Mouse (Mus musculus) cortical plate, adult 2 months (tissue): ENCODE measurements at regions not wholly inside any gene's neighbourhood (a gene's known extent, or its start where the extent isn't known, plus 50 kb on each side); places are given as distances from the start of the nearest gene placed in this dataset.
A peak's percentile ranks its signal among the peaks of the same experiment; 100 is the strongest.
"Not testable (repeated sequence)": the region's sequence is repeated elsewhere in the genome, so short reads cannot be mapped to it uniquely, and the experiment has no call there.

ENCODE experiments used
- H3K27ac ChIP-seq: fragments of 200-500 bp; 2 replicates; pipeline ENCODE4 v1.5.1; 2012; ENCODE audit warnings: low read length, control low read depth, inconsistent platforms; ENCODE audit not compliant: insufficient read depth
- H3K4me1 ChIP-seq: fragments of 200-500 bp; 2 replicates; pipeline ENCODE4 v1.6.1; 2011; ENCODE audit warnings: low read length; ENCODE audit not compliant: control insufficient read depth, insufficient read depth
- H3K4me3 ChIP-seq: fragments of 200-500 bp; 2 replicates; pipeline ENCODE4 v1.5.1; 2011; ENCODE audit warnings: mild to moderate bottlenecking, low read length, control low read depth; ENCODE audit not compliant: insufficient read depth
- CTCF ChIP-seq: fragments of 200-500 bp; IDR thresholded peaks from 2 replicates; pipeline ENCODE4 v1.5.1; 2011; ENCODE audit warnings: mild to moderate bottlenecking, control low read depth, low read length; ENCODE audit not compliant: insufficient read depth; ENCODE audit errors: extremely low read depth
- POLR2A ChIP-seq: fragments of 200-500 bp; IDR thresholded peaks from 2 replicates; pipeline ENCODE4 v1.6.1; 2011; ENCODE audit warnings: mild to moderate bottlenecking, low read length, control low read depth; ENCODE audit not compliant: insufficient read depth; ENCODE audit errors: extremely low read depth

DNA sequence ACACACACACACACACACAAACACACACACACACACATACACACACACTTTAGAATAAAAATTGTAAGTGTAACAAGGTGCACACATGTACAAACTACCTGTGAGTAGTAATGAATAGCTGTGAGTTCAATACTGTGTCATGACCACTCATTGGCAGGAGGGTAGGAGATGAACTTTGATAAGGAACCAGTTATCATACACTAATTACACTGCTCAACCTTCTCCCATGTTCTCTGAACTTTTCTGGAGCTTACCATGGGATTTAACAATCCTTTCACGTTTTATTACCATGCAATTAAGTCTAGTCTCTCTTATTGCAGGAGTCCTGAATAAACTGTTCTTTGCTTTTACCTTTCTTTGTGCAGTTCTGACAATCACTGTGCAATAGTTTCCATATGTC lies 638.0 kb downstream of the Pla2g4a start:
- Histone ChIP-seq H3K4me3 (no peak overlapping the region), H3K27ac (no peak overlapping the region), H3K4me1 (no peaks in the 10 kb centered on the region)
- TF ChIP-seq CTCF (no peak), POLR2A (no peak)

GRCm38 (mm10) chr1:149289725-149290124 lies 671.4 kb downstream of the Pla2g4a start:
- no peak for TF ChIP-seq POLR2A
- TF ChIP-seq CTCF = no peak
- Histone ChIP-seq H3K27ac (no peak overlapping the region), H3K4me3 (no peak overlapping the region), H3K4me1 (no peaks in the 10 kb centered on the region)

DNA sequence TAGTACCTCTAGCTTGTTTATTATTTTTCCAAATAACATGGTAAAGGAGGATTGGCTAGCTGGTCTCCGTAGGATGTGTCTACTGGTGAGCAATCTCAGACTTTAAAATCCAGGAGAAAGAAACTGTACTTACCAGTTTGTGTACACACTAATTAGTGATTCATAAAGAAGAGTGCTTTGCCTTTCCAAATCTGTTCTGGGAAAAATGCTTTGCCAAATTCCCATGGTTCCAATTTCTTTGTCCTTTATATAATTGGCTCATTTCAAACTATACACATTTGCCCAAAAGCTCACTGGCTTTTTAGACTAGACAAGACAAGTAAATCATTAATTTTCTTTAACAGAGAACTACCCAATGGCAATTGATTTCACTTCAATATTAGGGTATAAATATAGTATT lies 686.2 kb downstream of the Pla2g4a start:
- TF ChIP-seq POLR2A (no peak), CTCF (no peak)
- no peaks in the 10 kb centered on the region for H3K4me1 ChIP-seq
- no peak overlapping the region for H3K4me3 ChIP-seq
- no peak overlapping the region for H3K27ac ChIP-seq

DNA sequence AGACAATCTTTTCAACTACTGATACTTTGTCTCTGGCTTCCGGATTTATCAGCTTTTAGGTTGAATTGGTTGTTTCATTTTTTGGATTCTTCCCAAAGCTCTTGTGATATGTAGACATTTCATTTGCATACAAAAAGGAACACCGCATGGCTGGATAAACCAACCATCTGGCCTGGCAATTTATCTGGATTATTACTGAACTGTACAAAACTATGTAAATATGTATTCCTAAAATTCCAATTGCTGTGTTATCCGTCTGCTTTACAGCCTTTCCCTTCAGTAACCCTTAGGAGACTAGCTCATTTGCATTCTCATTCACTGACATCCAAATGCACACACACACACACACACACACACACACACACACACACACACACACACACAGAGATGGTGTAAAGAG lies 704.2 kb downstream of the Pla2g4a start:
- TF ChIP-seq POLR2A = no peak
- TF ChIP-seq CTCF = no peak
- Histone ChIP-seq H3K27ac (no peak overlapping the region), H3K4me1 (no peaks in the 10 kb centered on the region), H3K4me3 (no peak overlapping the region)

DNA sequence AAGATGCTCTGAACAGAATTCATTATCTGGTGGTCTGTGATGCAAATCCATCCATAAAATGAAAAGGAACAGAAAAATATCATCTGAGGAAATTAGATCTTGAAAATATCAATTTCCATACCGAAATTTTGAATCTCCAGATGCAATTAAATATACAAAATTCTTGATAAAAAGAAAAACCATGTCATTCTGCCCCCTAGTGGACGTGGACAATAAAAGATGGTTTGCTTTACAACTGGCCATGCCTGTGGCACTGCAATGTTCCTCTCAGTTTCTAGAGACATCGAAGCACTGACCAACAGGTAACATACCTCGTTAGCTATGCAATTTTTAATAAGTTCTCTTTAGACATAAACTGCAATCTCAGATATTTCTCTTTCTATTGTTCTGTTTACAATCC lies 706.9 kb downstream of the Pla2g4a start:
- TF ChIP-seq POLR2A (no peak), CTCF (peak; percentile 9; the same call in 1 of the 2 replicates)
- Histone ChIP-seq H3K4me1 (no peaks in the 10 kb centered on the region), H3K27ac (no peak overlapping the region), H3K4me3 (no peak overlapping the region)

GRCm38 (mm10) chr1:149238329-149239015 lies 722.6 kb downstream of the Pla2g4a start:
- Histone ChIP-seq H3K27ac (no peak overlapping the region), H3K4me3 (no peak overlapping the region), H3K4me1 (no peaks in the 10 kb centered on the region)
- TF ChIP-seq POLR2A = no peak
- TF ChIP-seq CTCF = no peak

- not testable (repeated sequence) for H3K4me3 ChIP-seq, H3K27ac ChIP-seq, H3K4me1 ChIP-seq
Measured at GRCm38 (mm10) chr1:149227170-149227569, 733.9 kb downstream of the Pla2g4a start.

DNA sequence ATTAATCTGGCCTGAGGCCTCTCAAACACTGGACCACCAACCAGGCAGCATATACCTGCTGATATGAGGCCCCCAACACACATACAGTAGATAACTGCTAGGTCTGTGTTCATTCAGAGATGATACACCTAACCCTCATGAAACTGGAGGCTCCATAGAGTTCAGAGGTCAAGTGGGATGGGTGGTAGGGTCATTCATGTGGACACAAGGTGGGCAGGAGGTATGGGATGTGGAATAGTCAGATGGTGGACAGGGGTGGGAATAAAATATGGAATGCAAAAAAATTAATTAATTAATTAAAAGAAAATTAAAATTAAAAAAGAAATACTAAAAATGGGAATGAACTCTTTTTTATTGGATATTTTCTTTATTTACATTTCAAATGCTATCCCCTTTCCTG lies 734.7 kb downstream of the Pla2g4a start:
- Histone ChIP-seq H3K4me1 (no peaks in the 10 kb centered on the region), H3K4me3 (no peak overlapping the region), H3K27ac (no peak overlapping the region)
- TF ChIP-seq POLR2A = no peak

- Histone ChIP-seq H3K4me1 (no peaks in the 10 kb centered on the region), H3K4me3 (no peak overlapping the region), H3K27ac (no peak overlapping the region)
- TF ChIP-seq CTCF (no peak), POLR2A (no peak)
Measured at GRCm38 (mm10) chr1:149202631-149203030, 758.5 kb downstream of the Pla2g4a start.

GRCm38 (mm10) chr1:149199284-149199683 lies 761.8 kb downstream of the Pla2g4a start:
- no peaks in the 10 kb centered on the region for H3K4me1 ChIP-seq
- TF ChIP-seq CTCF (no peak), POLR2A (no peak)
- no peak overlapping the region for H3K4me3 ChIP-seq
- H3K27ac ChIP-seq = no peak overlapping the region

DNA sequence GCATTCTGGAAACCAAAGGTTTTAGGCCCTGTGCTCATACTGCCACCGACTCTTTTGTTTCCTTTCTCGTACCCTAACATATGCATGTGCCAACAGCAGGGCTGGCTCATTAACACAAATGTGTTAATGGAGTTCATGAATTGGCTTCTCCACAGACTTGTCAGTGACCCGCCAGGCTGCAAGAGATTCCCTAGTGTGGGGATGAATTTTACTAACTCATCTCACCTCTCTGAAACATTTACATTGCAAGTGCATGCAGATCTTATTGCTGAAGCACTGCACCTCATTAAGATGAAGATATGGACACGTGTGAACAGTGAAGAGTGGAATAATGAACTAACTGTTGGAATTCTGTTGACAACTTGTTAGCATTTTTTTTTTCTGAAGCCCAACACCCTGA lies 762.2 kb downstream of the Pla2g4a start:
- H3K4me1 ChIP-seq = no peaks in the 10 kb centered on the region
- no peak overlapping the region for H3K4me3 ChIP-seq
- no peak for TF ChIP-seq POLR2A
- no peak for TF ChIP-seq CTCF
- no peak overlapping the region for H3K27ac ChIP-seq
